Mouse (Mus musculus): ENCODE results near the gene Slc22a21.

GRCm38 (mm10) chr11:53918851-53919250 lies 61.3 kb downstream of the Slc22a21 start:
- TF ChIP-seq CTCF (IDR thresholded peaks at IDR 0.05; ENCODE audit: insufficient read depth, low read length): no peak
- no peak for TF ChIP-seq POLR2A (IDR thresholded peaks at IDR 0.05; ENCODE audit: borderline replicate concordance, extremely low read depth, low read depth, low read length)
